Mouse (Mus musculus): ENCODE measurements at regions not wholly inside any gene's neighbourhood (a gene's known extent, or its start where the extent isn't known, plus 50 kb on each side); places are given as distances from the start of the nearest gene placed in this dataset.

DNA sequence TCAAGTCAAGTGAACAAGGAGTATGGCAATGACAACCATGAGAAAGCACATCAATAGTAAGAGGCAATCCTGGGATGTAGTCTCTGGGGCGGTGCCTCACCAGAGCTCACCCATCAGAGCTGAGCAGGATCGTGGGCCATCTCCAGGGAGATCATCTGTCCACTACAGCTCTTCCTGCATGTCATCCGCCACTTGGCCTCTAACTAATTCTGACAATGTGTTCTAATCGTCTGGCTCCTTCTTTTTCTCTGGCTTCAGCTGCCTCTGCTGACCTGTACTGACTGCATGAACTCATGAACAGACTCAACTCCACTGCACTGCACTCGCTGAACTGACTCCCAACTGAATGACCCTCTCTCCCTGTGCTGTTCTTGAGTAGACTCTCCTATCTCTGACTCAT lies 277.9 kb upstream of the Far2 start:
- 72% methylated on average over 5 of the region's 5 CpGs for WGBS
- H3K36me3 ChIP-seq (ENCODE audit: control insufficient read depth, insufficient read depth, low read length), result no peaks in the 10 kb centered on the region
- H3K9me3 ChIP-seq (ENCODE audit: control insufficient read depth, low read length), result no peaks in the 10 kb centered on the region
- no peak overlapping the region for H3K9ac ChIP-seq (ENCODE audit: low read depth, low read length)
- no peaks in the 10 kb centered on the region for H3K4me1 ChIP-seq (replicated peaks; ENCODE audit: control insufficient read depth, insufficient read depth, low read length)
- no peak for DNase-seq (ENCODE audit: low spot score)
- no peak overlapping the region for H3K4me2 ChIP-seq
- ATAC-seq (replicated peaks; ENCODE audit: low FRiP score), result no peak
- no peak overlapping the region for H3K27ac ChIP-seq (ENCODE audit: low read depth, low read length)
- H3K4me3 ChIP-seq (ENCODE audit: low read depth, low read length), result no peak overlapping the region
- H3K27me3 ChIP-seq (replicated peaks; ENCODE audit: control insufficient read depth, insufficient read depth, low read length), result no peaks in the 10 kb centered on the region

GRCm38 (mm10) chr6:147770034-147770433 lies 277.0 kb upstream of the Far2 start:
- Histone ChIP-seq H3K4me1 (replicated peaks; ENCODE audit: control insufficient read depth, insufficient read depth, low read length) (no peaks in the 10 kb centered on the region), H3K36me3 (ENCODE audit: control insufficient read depth, insufficient read depth, low read length) (no peaks in the 10 kb centered on the region), H3K4me3 (ENCODE audit: low read depth, low read length) (no peak overlapping the region), H3K4me2 (no peak overlapping the region), H3K9ac (ENCODE audit: low read depth, low read length) (no peak overlapping the region), H3K9me3 (ENCODE audit: control insufficient read depth, low read length) (no peaks in the 10 kb centered on the region), H3K27me3 (replicated peaks; ENCODE audit: control insufficient read depth, insufficient read depth, low read length) (no peaks in the 10 kb centered on the region), H3K27ac (ENCODE audit: low read depth, low read length) (no peak overlapping the region)
- no peak for DNase-seq (ENCODE audit: low spot score)
- ATAC-seq (replicated peaks; ENCODE audit: low FRiP score), result no peak

DNA sequence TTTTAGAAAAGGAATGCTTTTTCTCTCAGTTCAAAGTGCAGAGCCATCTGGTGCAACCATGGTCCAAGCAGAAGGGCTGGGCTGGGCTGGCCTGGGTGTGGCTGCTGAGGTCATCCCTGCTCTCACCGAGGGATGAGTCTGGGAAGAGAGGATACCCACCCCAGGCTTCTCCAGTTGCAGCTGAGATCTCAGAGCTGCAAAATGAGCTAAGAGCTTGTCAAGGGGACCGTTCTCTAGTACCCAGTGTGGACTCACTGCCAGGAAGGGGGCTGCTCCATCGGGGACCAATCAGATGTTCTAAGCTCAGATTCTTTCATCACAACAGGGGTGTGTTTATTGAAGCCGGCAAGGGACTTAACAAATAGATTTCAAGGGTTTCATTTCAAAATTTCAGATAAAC lies 275.6 kb upstream of the Far2 start:
- H3K27me3 ChIP-seq (replicated peaks; ENCODE audit: control insufficient read depth, insufficient read depth, low read length), result no peaks in the 10 kb centered on the region
- ATAC-seq (replicated peaks; ENCODE audit: low FRiP score), result no peak
- 48% methylated on average over 4 of the region's 4 CpGs for WGBS
- no peaks in the 10 kb centered on the region for H3K4me1 ChIP-seq (replicated peaks; ENCODE audit: control insufficient read depth, insufficient read depth, low read length)
- H3K27ac ChIP-seq (ENCODE audit: low read depth, low read length), result no peak overlapping the region
- no peak overlapping the region for H3K4me2 ChIP-seq
- no peak for DNase-seq (ENCODE audit: low spot score)
- H3K4me3 ChIP-seq (ENCODE audit: low read depth, low read length), result no peak overlapping the region
- no peaks in the 10 kb centered on the region for H3K36me3 ChIP-seq (ENCODE audit: control insufficient read depth, insufficient read depth, low read length)
- no peak overlapping the region for H3K9ac ChIP-seq (ENCODE audit: low read depth, low read length)
- H3K9me3 ChIP-seq (ENCODE audit: control insufficient read depth, low read length), result no peaks in the 10 kb centered on the region

GRCm38 (mm10) chr6:147773904-147774303 lies 273.2 kb upstream of the Far2 start:
- no peak for DNase-seq (ENCODE audit: low spot score)
- Histone ChIP-seq H3K9me3 (ENCODE audit: control insufficient read depth, low read length) (no peaks in the 10 kb centered on the region), H3K27ac (ENCODE audit: low read depth, low read length) (no peak overlapping the region), H3K4me3 (ENCODE audit: low read depth, low read length) (no peak overlapping the region), H3K36me3 (ENCODE audit: control insufficient read depth, insufficient read depth, low read length) (no peaks in the 10 kb centered on the region), H3K27me3 (replicated peaks; ENCODE audit: control insufficient read depth, insufficient read depth, low read length) (no peaks in the 10 kb centered on the region), H3K4me1 (replicated peaks; ENCODE audit: control insufficient read depth, insufficient read depth, low read length) (no peaks in the 10 kb centered on the region), H3K4me2 (no peak overlapping the region), H3K9ac (ENCODE audit: low read depth, low read length) (no peak overlapping the region)
- WGBS, result 69% methylated on average over 10 of the region's 10 CpGs
- ATAC-seq (replicated peaks; ENCODE audit: low FRiP score), result no peak

DNA sequence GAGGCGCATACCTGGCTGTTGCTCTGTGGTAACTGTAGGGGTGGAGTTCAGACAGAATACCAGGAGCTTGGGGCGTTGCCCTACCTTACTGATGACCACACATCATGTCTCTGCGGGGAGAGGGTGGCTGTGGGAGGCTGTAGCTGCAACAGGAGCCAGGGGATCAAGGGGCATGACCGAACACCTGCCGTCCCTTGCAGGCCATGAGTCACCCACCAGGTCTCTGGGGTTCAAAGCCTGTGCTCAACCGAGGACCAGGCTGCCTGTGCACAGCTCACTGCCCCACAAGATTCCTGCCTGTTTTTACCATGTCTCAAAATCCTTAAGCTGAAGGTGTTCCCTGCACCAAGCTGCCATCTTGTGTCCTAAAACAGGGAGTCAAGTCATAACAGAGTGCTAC lies 272.4 kb upstream of the Far2 start:
- Histone ChIP-seq H3K27me3 (replicated peaks; ENCODE audit: control insufficient read depth, insufficient read depth, low read length) (no peaks in the 10 kb centered on the region), H3K4me1 (replicated peaks; ENCODE audit: control insufficient read depth, insufficient read depth, low read length) (no peaks in the 10 kb centered on the region), H3K36me3 (ENCODE audit: control insufficient read depth, insufficient read depth, low read length) (no peaks in the 10 kb centered on the region), H3K9ac (ENCODE audit: low read depth, low read length) (no peak overlapping the region), H3K9me3 (ENCODE audit: control insufficient read depth, low read length) (no peaks in the 10 kb centered on the region), H3K4me2 (no peak overlapping the region), H3K4me3 (ENCODE audit: low read depth, low read length) (no peak overlapping the region), H3K27ac (ENCODE audit: low read depth, low read length) (no peak overlapping the region)
- ATAC-seq (replicated peaks; ENCODE audit: low FRiP score) (no peak), DNase-seq (ENCODE audit: low spot score) (no peak)
- 78% methylated on average over 6 of the region's 6 CpGs for WGBS

GRCm38 (mm10) chr6:147779466-147779865 lies 267.6 kb upstream of the Far2 start:
- ATAC-seq (replicated peaks; ENCODE audit: low FRiP score), result no peak
- H3K27me3 ChIP-seq (replicated peaks; ENCODE audit: control insufficient read depth, insufficient read depth, low read length), result no peaks in the 10 kb centered on the region

DNA sequence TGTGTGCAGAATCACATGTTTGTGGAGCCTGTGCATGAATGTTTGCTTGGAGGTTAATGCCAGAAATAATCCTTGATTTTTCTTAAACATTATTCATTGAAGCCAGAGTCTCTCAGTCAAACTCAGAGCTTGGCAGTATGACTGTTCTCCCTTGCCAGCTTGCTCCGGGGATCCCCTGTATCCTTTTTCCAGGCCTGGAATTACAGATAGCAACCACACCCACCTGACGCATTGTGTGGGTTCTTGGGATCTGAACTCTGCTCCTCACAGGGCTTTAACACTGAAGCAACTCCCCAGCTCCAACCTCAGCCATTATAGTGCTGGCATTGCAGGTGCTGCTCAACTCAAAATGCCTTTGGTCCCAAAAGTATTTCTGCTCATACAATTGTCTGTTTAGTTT lies 262.8 kb upstream of the Far2 start:
- Histone ChIP-seq H3K4me1 (replicated peaks; ENCODE audit: control insufficient read depth, insufficient read depth, low read length) (no peaks in the 10 kb centered on the region), H3K4me3 (ENCODE audit: low read depth, low read length) (no peak overlapping the region), H3K4me2 (no peak overlapping the region), H3K36me3 (ENCODE audit: control insufficient read depth, insufficient read depth, low read length) (no peaks in the 10 kb centered on the region), H3K9ac (ENCODE audit: low read depth, low read length) (no peak overlapping the region), H3K27me3 (replicated peaks; ENCODE audit: control insufficient read depth, insufficient read depth, low read length) (no peaks in the 10 kb centered on the region), H3K27ac (ENCODE audit: low read depth, low read length) (no peak overlapping the region), H3K9me3 (ENCODE audit: control insufficient read depth, low read length) (no peaks in the 10 kb centered on the region)
- DNase-seq (ENCODE audit: low spot score) (no peak), ATAC-seq (replicated peaks; ENCODE audit: low FRiP score) (no peak)
- 75% methylated on average over 2 of the region's 2 CpGs for WGBS

More at GRCm38 (mm10) chr6:147779466-147779865, 267.6 kb upstream of the Far2 start:
- Histone ChIP-seq H3K27ac (ENCODE audit: low read depth, low read length) (no peak overlapping the region), H3K9me3 (ENCODE audit: control insufficient read depth, low read length) (no peaks in the 10 kb centered on the region), H3K9ac (ENCODE audit: low read depth, low read length) (no peak overlapping the region), H3K36me3 (ENCODE audit: control insufficient read depth, insufficient read depth, low read length) (no peaks in the 10 kb centered on the region), H3K4me1 (replicated peaks; ENCODE audit: control insufficient read depth, insufficient read depth, low read length) (no peaks in the 10 kb centered on the region), H3K4me3 (ENCODE audit: low read depth, low read length) (no peak overlapping the region), H3K4me2 (no peak overlapping the region)
- 86% methylated on average over 1 of the region's 1 CpGs for WGBS
- no peak for DNase-seq (ENCODE audit: low spot score)

DNA sequence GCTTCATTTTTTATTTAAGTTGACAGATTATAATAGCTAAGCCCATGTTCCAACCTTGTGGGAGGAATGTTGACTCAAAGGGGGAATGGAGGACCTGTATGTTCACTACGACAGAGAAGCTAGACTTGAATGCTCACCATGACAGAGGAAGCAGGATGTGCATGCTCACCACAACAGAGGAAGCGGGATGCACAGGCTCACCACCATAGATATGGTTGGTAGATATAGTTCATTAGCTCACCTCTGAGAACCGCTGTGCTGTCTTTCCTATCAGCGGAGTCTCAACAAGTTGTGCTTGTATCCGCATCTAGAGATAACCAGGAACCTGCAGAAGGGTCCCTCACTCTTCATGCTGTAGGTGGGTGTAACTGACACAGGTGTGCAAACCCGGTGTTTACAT lies 262.2 kb upstream of the Far2 start:
- DNase-seq (ENCODE audit: low spot score), result no peak
- Histone ChIP-seq H3K27me3 (replicated peaks; ENCODE audit: control insufficient read depth, insufficient read depth, low read length) (no peaks in the 10 kb centered on the region), H3K27ac (ENCODE audit: low read depth, low read length) (no peak overlapping the region), H3K4me2 (no peak overlapping the region), H3K9me3 (ENCODE audit: control insufficient read depth, low read length) (no peaks in the 10 kb centered on the region), H3K4me1 (replicated peaks; ENCODE audit: control insufficient read depth, insufficient read depth, low read length) (no peaks in the 10 kb centered on the region), H3K36me3 (ENCODE audit: control insufficient read depth, insufficient read depth, low read length) (no peaks in the 10 kb centered on the region), H3K4me3 (ENCODE audit: low read depth, low read length) (no peak overlapping the region), H3K9ac (ENCODE audit: low read depth, low read length) (no peak overlapping the region)
- 73% methylated on average over 6 of the region's 6 CpGs for WGBS
- ATAC-seq (replicated peaks; ENCODE audit: low FRiP score), result no peak

DNA sequence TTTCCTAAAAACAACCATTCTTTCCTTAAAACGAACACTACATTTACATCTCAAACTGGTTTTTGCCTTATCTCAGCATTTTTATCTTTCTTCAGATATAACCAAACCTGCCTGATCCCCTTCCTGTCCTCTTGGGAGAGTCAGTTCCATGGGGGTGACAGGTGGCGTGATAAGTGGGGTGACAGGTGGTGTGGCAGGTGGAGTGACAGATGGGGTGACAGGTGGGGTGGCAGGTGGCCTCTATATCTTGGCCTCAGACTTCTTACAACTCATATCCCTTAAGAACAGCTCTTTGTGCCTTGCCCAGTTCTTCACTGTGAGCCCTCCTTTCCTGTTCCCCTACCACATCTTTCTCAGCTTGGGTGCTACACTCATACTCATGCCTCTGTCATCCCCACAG lies 259.0 kb upstream of the Far2 start:
- Histone ChIP-seq H3K4me3 (ENCODE audit: low read depth, low read length) (no peak overlapping the region), H3K4me2 (no peak overlapping the region), H3K27ac (ENCODE audit: low read depth, low read length) (no peak overlapping the region), H3K9ac (ENCODE audit: low read depth, low read length) (no peak overlapping the region), H3K36me3 (ENCODE audit: control insufficient read depth, insufficient read depth, low read length) (no peaks in the 10 kb centered on the region), H3K27me3 (replicated peaks; ENCODE audit: control insufficient read depth, insufficient read depth, low read length) (no peaks in the 10 kb centered on the region), H3K4me1 (replicated peaks; ENCODE audit: control insufficient read depth, insufficient read depth, low read length) (no peaks in the 10 kb centered on the region), H3K9me3 (ENCODE audit: control insufficient read depth, low read length) (no peaks in the 10 kb centered on the region)
- DNase-seq (ENCODE audit: low spot score) (no peak), ATAC-seq (replicated peaks; ENCODE audit: low FRiP score) (no peak)
- WGBS, result 73% methylated on average over 2 of the region's 2 CpGs

All from liver, embryonic 11.5 days (tissue).